Mouse (Mus musculus): ENCODE measurements at regions not wholly inside any gene's neighbourhood (a gene's known extent, or its start where the extent isn't known, plus 50 kb on each side); places are given as distances from the start of the nearest gene placed in this dataset.

GRCm38 (mm10) chr16:86388128-86388527 lies 486.5 kb upstream of the Adamts5 start:
- Histone ChIP-seq H3K36me3 (ENCODE audit: control insufficient read depth, insufficient read depth, low read length) (no peaks in the 10 kb centered on the region), H3K27ac (ENCODE audit: control insufficient read depth, insufficient read depth, low read depth, low read length) (no peak overlapping the region), H3K4me3 (ENCODE audit: control insufficient read depth, low read depth, low read length) (no peak overlapping the region), H3K27me3 (ENCODE audit: control insufficient read depth, insufficient read depth, low read length) (no peaks in the 10 kb centered on the region), H3K4me1 (ENCODE audit: control insufficient read depth, insufficient read depth, low read length) (no peaks in the 10 kb centered on the region)
- TF ChIP-seq POLR2A (IDR thresholded peaks at IDR 0.05; ENCODE audit: control insufficient read depth, low read depth, low read length) (no peak), CTCF (IDR thresholded peaks at IDR 0.05; ENCODE audit: control insufficient read depth, insufficient read depth, insufficient replicate concordance, low read depth, low read length) (no peak)

DNA sequence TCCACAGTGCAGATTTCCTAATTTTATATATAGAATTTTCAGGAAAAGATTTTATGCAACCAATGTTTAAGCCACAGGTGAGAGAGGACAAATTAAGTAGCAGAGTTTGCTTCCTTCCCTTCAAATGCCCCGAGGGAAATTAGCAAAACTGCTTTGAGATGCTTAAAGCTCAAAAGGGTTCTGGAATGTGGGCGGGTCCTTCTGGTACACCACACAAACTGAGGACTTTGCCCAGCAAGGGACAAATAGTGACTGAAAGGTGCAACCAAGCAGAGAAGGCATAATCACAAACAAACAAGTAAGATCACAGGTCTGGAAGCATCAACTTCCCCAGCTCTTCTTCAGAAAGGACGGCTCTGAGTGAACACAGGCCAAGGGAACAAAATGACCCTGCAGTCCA lies 476.4 kb upstream of the Adamts5 start:
- no peak overlapping the region for H3K4me3 ChIP-seq (ENCODE audit: control insufficient read depth, low read depth, low read length)
- H3K4me1 ChIP-seq (ENCODE audit: control insufficient read depth, insufficient read depth, low read length): no peaks in the 10 kb centered on the region
- TF ChIP-seq CTCF (IDR thresholded peaks at IDR 0.05; ENCODE audit: control insufficient read depth, insufficient read depth, insufficient replicate concordance, low read depth, low read length) (no peak), POLR2A (IDR thresholded peaks at IDR 0.05; ENCODE audit: control insufficient read depth, low read depth, low read length) (no peak)
- no peaks in the 10 kb centered on the region for H3K36me3 ChIP-seq (ENCODE audit: control insufficient read depth, insufficient read depth, low read length)
- H3K27me3 ChIP-seq (ENCODE audit: control insufficient read depth, insufficient read depth, low read length): no peaks in the 10 kb centered on the region
- no peak overlapping the region for H3K27ac ChIP-seq (ENCODE audit: control insufficient read depth, insufficient read depth, low read depth, low read length)

- Histone ChIP-seq H3K4me1 (ENCODE audit: control insufficient read depth, insufficient read depth, low read length) (no peaks in the 10 kb centered on the region), H3K4me3 (ENCODE audit: control insufficient read depth, low read depth, low read length) (no peak overlapping the region), H3K27ac (ENCODE audit: control insufficient read depth, insufficient read depth, low read depth, low read length) (no peak overlapping the region), H3K36me3 (ENCODE audit: control insufficient read depth, insufficient read depth, low read length) (no peaks in the 10 kb centered on the region), H3K27me3 (ENCODE audit: control insufficient read depth, insufficient read depth, low read length) (no peaks in the 10 kb centered on the region)
- TF ChIP-seq POLR2A (IDR thresholded peaks at IDR 0.05; ENCODE audit: control insufficient read depth, low read depth, low read length) (no peak), CTCF (IDR thresholded peaks at IDR 0.05; ENCODE audit: control insufficient read depth, insufficient read depth, insufficient replicate concordance, low read depth, low read length) (no peak)
These were observed 470.0 kb upstream of the Adamts5 start for GRCm38 (mm10) chr16:86371652-86372051.

GRCm38 (mm10) chr16:86368449-86368848 lies 466.8 kb upstream of the Adamts5 start:
- no peak overlapping the region for H3K27ac ChIP-seq (ENCODE audit: control insufficient read depth, insufficient read depth, low read depth, low read length)
- TF ChIP-seq CTCF (IDR thresholded peaks at IDR 0.05; ENCODE audit: control insufficient read depth, insufficient read depth, insufficient replicate concordance, low read depth, low read length) (no peak), POLR2A (IDR thresholded peaks at IDR 0.05; ENCODE audit: control insufficient read depth, low read depth, low read length) (no peak)
- H3K4me3 ChIP-seq (ENCODE audit: control insufficient read depth, low read depth, low read length): no peak overlapping the region
- no peaks in the 10 kb centered on the region for H3K27me3 ChIP-seq (ENCODE audit: control insufficient read depth, insufficient read depth, low read length)
- H3K4me1 ChIP-seq (ENCODE audit: control insufficient read depth, insufficient read depth, low read length): no peaks in the 10 kb centered on the region
- no peaks in the 10 kb centered on the region for H3K36me3 ChIP-seq (ENCODE audit: control insufficient read depth, insufficient read depth, low read length)

GRCm38 (mm10) chr16:86366197-86366596 lies 464.6 kb upstream of the Adamts5 start:
- no peaks in the 10 kb centered on the region for H3K36me3 ChIP-seq (ENCODE audit: control insufficient read depth, insufficient read depth, low read length)
- no peak overlapping the region for H3K4me3 ChIP-seq (ENCODE audit: control insufficient read depth, low read depth, low read length)
- H3K4me1 ChIP-seq (ENCODE audit: control insufficient read depth, insufficient read depth, low read length): no peaks in the 10 kb centered on the region
- TF ChIP-seq POLR2A (IDR thresholded peaks at IDR 0.05; ENCODE audit: control insufficient read depth, low read depth, low read length) (no peak), CTCF (IDR thresholded peaks at IDR 0.05; ENCODE audit: control insufficient read depth, insufficient read depth, insufficient replicate concordance, low read depth, low read length) (no peak)
- no peak overlapping the region for H3K27ac ChIP-seq (ENCODE audit: control insufficient read depth, insufficient read depth, low read depth, low read length)
- H3K27me3 ChIP-seq (ENCODE audit: control insufficient read depth, insufficient read depth, low read length): no peaks in the 10 kb centered on the region

DNA sequence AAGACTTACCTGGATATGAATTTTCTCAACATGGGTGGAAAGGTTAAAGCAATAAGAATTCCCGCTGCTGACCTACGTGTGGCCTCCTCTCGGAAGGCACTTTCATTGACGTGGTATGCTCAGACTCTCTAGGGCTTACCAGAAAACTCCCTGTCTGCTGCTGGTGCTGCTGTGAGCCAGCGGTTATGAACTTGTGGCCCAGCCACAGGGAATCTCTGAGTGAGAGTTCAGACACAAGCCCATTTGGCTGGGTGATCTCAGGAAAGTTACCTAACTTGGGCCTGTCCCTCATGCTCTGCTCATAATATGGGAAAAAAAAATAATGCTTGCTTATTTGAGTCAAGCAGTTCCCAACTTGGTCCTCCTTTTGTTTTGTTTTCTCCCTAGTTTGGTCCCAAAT lies 459.5 kb upstream of the Adamts5 start:
- Histone ChIP-seq H3K27ac (ENCODE audit: control insufficient read depth, insufficient read depth, low read depth, low read length) (no peak overlapping the region), H3K4me3 (ENCODE audit: control insufficient read depth, low read depth, low read length) (no peak overlapping the region), H3K4me1 (ENCODE audit: control insufficient read depth, insufficient read depth, low read length) (no peaks in the 10 kb centered on the region), H3K36me3 (ENCODE audit: control insufficient read depth, insufficient read depth, low read length) (no peaks in the 10 kb centered on the region), H3K27me3 (ENCODE audit: control insufficient read depth, insufficient read depth, low read length) (no peaks in the 10 kb centered on the region)
- TF ChIP-seq CTCF (IDR thresholded peaks at IDR 0.05; ENCODE audit: control insufficient read depth, insufficient read depth, insufficient replicate concordance, low read depth, low read length) (no peak), POLR2A (IDR thresholded peaks at IDR 0.05; ENCODE audit: control insufficient read depth, low read depth, low read length) (no peak)

DNA sequence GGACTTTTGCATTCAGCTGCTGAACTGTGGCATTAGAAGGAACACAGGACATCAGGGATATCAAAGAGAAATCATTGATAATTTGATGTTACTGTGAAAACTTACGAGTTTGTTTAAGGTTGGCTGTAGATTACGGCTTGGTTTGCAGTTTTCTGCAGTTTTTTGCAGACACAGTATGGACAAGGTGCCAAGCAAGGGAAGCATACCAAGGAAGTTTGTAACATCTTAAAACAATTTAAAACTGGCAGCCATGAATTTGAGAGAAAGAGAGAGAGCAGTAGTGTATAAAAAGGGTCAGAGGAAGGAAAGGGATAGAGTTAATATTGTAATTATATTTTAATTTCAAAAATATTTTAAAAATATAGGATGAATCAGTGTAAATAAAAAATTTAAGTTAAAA lies 453.4 kb upstream of the Adamts5 start:
- H3K4me3 ChIP-seq (ENCODE audit: control insufficient read depth, low read depth, low read length): no peak overlapping the region

DNA sequence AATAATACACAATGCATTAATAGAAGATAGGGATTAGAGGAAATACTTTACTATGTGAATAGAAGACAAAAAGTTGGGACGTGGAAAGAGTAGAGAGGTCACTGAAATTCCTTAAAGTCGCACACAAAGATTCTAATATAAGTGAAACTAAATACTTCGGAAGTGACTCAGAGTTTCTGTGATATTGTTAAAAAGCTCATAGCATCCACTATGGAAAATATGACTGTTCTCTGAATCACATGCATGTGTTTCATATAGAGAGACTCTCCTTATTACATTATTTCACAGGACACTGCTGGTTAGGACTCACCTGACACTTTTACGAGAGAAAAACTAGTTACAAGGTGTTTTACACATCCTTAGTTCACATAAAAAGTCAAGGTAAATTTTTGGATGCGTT lies 446.1 kb upstream of the Adamts5 start:
- Histone ChIP-seq H3K4me3 (ENCODE audit: control insufficient read depth, low read depth, low read length) (no peak overlapping the region), H3K4me1 (ENCODE audit: control insufficient read depth, insufficient read depth, low read length) (no peaks in the 10 kb centered on the region), H3K36me3 (ENCODE audit: control insufficient read depth, insufficient read depth, low read length) (no peaks in the 10 kb centered on the region), H3K27ac (ENCODE audit: control insufficient read depth, insufficient read depth, low read depth, low read length) (no peak overlapping the region), H3K27me3 (ENCODE audit: control insufficient read depth, insufficient read depth, low read length) (no peaks in the 10 kb centered on the region)
- TF ChIP-seq POLR2A (IDR thresholded peaks at IDR 0.05; ENCODE audit: control insufficient read depth, low read depth, low read length) (no peak), CTCF (IDR thresholded peaks at IDR 0.05; ENCODE audit: control insufficient read depth, insufficient read depth, insufficient replicate concordance, low read depth, low read length) (no peak)

More for the DNA sequence above, 453.4 kb upstream of the Adamts5 start:
- TF ChIP-seq CTCF (IDR thresholded peaks at IDR 0.05; ENCODE audit: control insufficient read depth, insufficient read depth, insufficient replicate concordance, low read depth, low read length) (no peak), POLR2A (IDR thresholded peaks at IDR 0.05; ENCODE audit: control insufficient read depth, low read depth, low read length) (no peak)
- H3K36me3 ChIP-seq (ENCODE audit: control insufficient read depth, insufficient read depth, low read length): no peaks in the 10 kb centered on the region
- H3K27me3 ChIP-seq (ENCODE audit: control insufficient read depth, insufficient read depth, low read length): no peaks in the 10 kb centered on the region
- H3K4me1 ChIP-seq (ENCODE audit: control insufficient read depth, insufficient read depth, low read length): no peaks in the 10 kb centered on the region
- no peak overlapping the region for H3K27ac ChIP-seq (ENCODE audit: control insufficient read depth, insufficient read depth, low read depth, low read length)
